Mouse (Mus musculus) hindbrain, embryonic 16.5 days (tissue): ENCODE data around the gene Faf1. TPM values are rescaled to one million over a fixed set of nuclear protein-coding genes. Genes with fewer than 3 reads are reported as not detected.

Experiments
- ATAC-seq: fragments of 200-750 bp; cut with Nextera tagmentation; 2 replicates; pipeline ENCODE4 v1.8.0; 2017; ENCODE audit warnings: moderate TSS enrichment, moderate library complexity
- H3K27ac ChIP-seq: fragments of 300-500 bp; sonication (generic); 2 replicates; pipeline ENCODE4 v1.5.1; 2014; ENCODE audit warnings: low read depth, mild to moderate bottlenecking, control low read depth, low read length, moderate library complexity
- H3K27me3 ChIP-seq: fragments of 300-500 bp; sonication (generic); replicated peaks from 2 replicates; pipeline ENCODE4 v1.6.1; 2014; ENCODE audit warnings: low read length; ENCODE audit not compliant: control insufficient read depth, insufficient read depth
- H3K36me3 ChIP-seq: fragments of 300-500 bp; sonication (generic); 2 replicates; pipeline ENCODE4 v1.6.1; 2014; ENCODE audit warnings: mild to moderate bottlenecking, low read length, moderate library complexity, mixed read lengths; ENCODE audit not compliant: control insufficient read depth, insufficient read depth
- H3K4me1 ChIP-seq: fragments of 300-500 bp; sonication (generic); 2 replicates; pipeline ENCODE4 v1.6.1; 2014; ENCODE audit warnings: low read depth, low read length; ENCODE audit not compliant: control insufficient read depth, insufficient read depth
- H3K4me2 ChIP-seq: fragments of 300-500 bp; sonication (generic); 2 replicates; pipeline ENCODE4 v1.6.1; 2014; ENCODE audit warnings: mild to moderate bottlenecking, low read length, control low read depth, moderate library complexity
- H3K4me3 ChIP-seq: fragments of 300-500 bp; sonication (generic); 2 replicates; pipeline ENCODE4 v1.5.1; 2014; ENCODE audit warnings: mild to moderate bottlenecking, low read length, control low read depth, moderate library complexity
- H3K9ac ChIP-seq: fragments of 300-500 bp; sonication (generic); 2 replicates; pipeline ENCODE4 v1.6.1; 2014; ENCODE audit warnings: low read depth, mild to moderate bottlenecking, control low read depth, low read length, moderate library complexity
- H3K9me3 ChIP-seq: fragments of 300-500 bp; sonication (generic); 2 replicates; pipeline ENCODE4 v1.6.1; 2014; ENCODE audit warnings: mild to moderate bottlenecking, low read length, moderate library complexity; ENCODE audit not compliant: control insufficient read depth
- WGBS: fragments of 180-500 bp; shearing (Covaris S2); extraction: QIAGEN DNeasy Blood & Tissue Kit; methylation state at CpG from one replicate; pipeline ENCODE4 v1.1.7; 2014; 5-methylcytosine and 5-hydroxymethylcytosine counted together
- polyA plus RNA-seq: library from polyadenylated mRNA; unstranded; fragments of >200 nt; fragmentation: Nextera tagmentation; extraction: Ambion mirVana; gene quantifications from 2 replicates; pipeline ENCODE4 v1.2.1, GENCODE M21; 2015

Gene Faf1
- polyA plus RNA-seq, 1 experiment from 2014 or later, result 25.0 TPM

DNA sequence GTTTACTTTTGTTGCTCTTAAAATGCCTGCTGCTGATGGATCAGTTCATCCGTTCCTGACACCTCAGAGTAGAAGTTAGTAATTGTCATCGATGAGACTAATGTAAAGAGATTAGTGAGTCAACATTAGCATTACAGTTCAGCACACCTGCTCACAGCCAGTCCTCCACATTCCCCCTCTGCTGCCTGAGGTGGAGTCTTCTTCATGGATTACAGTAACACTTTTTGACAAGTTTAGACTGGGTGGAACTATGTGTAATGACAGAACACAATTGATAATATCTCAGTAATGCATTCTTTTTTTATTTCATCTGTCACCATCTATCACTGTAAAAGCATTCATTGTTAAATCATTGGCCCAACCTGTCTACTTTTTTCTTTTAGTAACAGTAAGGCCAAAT is 224.7 kb downstream of the Faf1 start:
- Histone ChIP-seq H3K4me2 (no peak overlapping the region), H3K9me3 (no peaks in the 10 kb centered on the region), H3K27me3 (no peaks in the 10 kb centered on the region), H3K27ac (no peak overlapping the region), H3K9ac (no peak overlapping the region), H3K4me3 (no peak overlapping the region), H3K36me3 (no peaks in the 10 kb centered on the region), H3K4me1 (no peaks in the 10 kb centered on the region)
- WGBS, result 87% methylated on average over 2 of the region's 2 CpGs
- ATAC-seq, result no peak

DNA sequence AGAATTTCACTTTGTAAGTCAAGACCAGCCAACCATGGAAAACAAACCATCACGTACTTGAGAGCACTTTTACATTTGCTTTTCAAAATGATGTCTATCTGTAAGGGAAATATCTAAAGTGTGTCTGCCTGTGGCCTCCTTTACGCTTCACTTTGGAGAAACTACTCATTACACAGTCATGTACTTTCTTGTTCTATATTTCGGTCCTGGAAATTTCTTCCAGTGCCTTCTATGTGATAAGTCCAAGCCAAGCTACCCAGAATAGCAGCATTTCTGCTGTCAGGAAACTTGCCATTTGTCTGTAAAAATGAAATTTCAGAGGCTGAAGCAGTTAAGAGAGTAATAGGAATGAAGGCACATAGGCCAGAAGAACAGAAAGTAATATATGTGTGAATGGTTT is 228.1 kb downstream of the Faf1 start:
- Histone ChIP-seq H3K4me2 (no peak overlapping the region), H3K9me3 (no peaks in the 10 kb centered on the region), H3K4me1 (no peaks in the 10 kb centered on the region), H3K9ac (no peak overlapping the region), H3K4me3 (no peak overlapping the region), H3K27me3 (no peaks in the 10 kb centered on the region), H3K36me3 (no peaks in the 10 kb centered on the region), H3K27ac (no peak overlapping the region)
- 96% methylated on average over 3 of the region's 3 CpGs for WGBS
- ATAC-seq, result no peak

GRCm38 (mm10) chr4:109929058-109929457 is 252.7 kb downstream of the Faf1 start:
- Histone ChIP-seq H3K4me2 (no peak overlapping the region), H3K36me3 (no peaks in the 10 kb centered on the region; the same call in 1 of the 2 replicates), H3K4me1 (no peaks in the 10 kb centered on the region), H3K4me3 (no peak overlapping the region), H3K9me3 (no peaks in the 10 kb centered on the region), H3K9ac (no peak overlapping the region), H3K27ac (no peak overlapping the region), H3K27me3 (no peaks in the 10 kb centered on the region)
- WGBS, result 100% methylated on average over 1 of the region's 1 CpGs
- no peak for ATAC-seq

GRCm38 (mm10) chr4:109930445-109930844 is 254.1 kb downstream of the Faf1 start:
- Histone ChIP-seq H3K4me2 (no peak overlapping the region), H3K27ac (no peak overlapping the region), H3K9ac (no peak overlapping the region), H3K9me3 (no peaks in the 10 kb centered on the region), H3K4me3 (no peak overlapping the region), H3K4me1 (no peaks in the 10 kb centered on the region), H3K36me3 (peaks cover under 1% of the 10 kb centered on the region; the same call in 1 of the 2 replicates), H3K27me3 (no peaks in the 10 kb centered on the region)
- WGBS, result 100% methylated on average over 1 of the region's 1 CpGs
- no peak for ATAC-seq

DNA sequence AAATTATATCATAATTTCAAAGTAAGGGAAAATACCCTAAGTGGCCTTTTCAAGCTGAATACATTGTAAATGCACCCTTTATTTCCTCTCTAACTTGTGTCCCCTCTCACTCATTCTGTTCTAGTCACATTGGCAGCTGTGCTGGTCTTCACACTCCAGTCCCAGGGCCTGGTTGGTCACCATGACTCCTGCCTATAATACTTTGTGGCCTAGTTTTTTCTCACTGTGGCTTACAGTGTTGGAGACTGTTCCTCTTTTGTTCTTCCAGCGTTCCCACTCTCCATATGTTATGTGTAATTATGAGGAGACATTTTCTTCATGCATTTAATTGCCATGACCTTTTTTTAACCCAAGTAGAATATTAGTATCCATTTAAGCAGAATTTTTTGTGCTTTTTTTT is 254.5 kb downstream of the Faf1 start:
- Histone ChIP-seq H3K27me3 (no peaks in the 10 kb centered on the region), H3K4me2 (no peak overlapping the region), H3K4me1 (no peaks in the 10 kb centered on the region), H3K36me3 (peaks cover 3% of the 10 kb centered on the region), H3K9me3 (no peaks in the 10 kb centered on the region), H3K4me3 (no peak overlapping the region), H3K9ac (no peak overlapping the region), H3K27ac (no peak overlapping the region)
- ATAC-seq, result no peak
- 81% methylated on average over 1 of the region's 1 CpGs for WGBS

DNA sequence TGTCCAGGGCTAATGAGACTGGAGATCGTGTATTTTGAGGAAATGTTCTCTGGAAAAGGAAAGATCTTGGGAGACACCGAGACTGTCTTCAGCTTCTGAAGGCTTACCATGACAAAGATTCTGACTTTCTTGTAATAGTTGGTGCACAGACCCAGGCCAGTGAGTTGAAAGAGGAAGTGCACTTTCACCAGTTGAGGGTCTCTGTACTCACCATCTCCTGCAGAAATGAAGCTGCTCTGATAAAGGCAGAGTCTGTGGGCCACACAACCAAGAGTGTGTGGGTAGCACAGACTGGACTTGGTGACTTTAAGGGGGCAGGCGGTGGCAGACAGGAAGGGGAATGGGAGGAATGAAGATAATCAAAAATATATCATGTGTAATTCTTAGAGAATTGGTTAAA is 260.2 kb downstream of the Faf1 start:
- Histone ChIP-seq H3K4me1 (no peaks in the 10 kb centered on the region), H3K36me3 (peaks cover 3% of the 10 kb centered on the region; the same call in 1 of the 2 replicates)
- WGBS, result 95% methylated on average over 3 of the region's 3 CpGs

DNA sequence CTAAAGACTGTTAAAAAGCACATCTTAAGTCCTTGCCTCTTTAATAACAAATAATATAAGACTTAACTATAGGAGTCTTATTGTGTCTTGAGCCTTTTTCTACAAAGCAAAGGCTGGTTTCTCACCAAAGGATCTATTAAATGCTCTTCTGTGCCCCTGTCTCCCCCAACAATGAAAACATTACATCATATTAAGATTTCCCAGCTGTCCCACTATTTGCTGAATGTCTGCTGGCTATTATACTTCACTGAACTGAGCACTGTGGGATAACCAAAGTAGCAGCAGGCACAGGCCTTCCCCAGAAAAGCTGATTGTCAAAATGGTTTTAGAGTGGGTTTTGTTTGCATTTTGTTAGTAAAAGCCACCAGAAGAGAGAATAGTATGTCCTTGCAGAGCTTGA is 262.9 kb downstream of the Faf1 start:
- Histone ChIP-seq H3K4me2 (no peak overlapping the region), H3K27ac (no peak overlapping the region), H3K36me3 (peaks cover 3% of the 10 kb centered on the region; the same call in 1 of the 2 replicates)

More for the DNA sequence above, 260.2 kb downstream of the Faf1 start:
- H3K27ac ChIP-seq, result no peak overlapping the region
- ATAC-seq, result no peak
- H3K9ac ChIP-seq, result no peak overlapping the region
- no peak overlapping the region for H3K4me2 ChIP-seq
- no peak overlapping the region for H3K4me3 ChIP-seq
- no peaks in the 10 kb centered on the region for H3K9me3 ChIP-seq
- no peaks in the 10 kb centered on the region for H3K27me3 ChIP-seq

GRCm38 (mm10) chr4:109945554-109945953 is 269.2 kb downstream of the Faf1 start:
- Histone ChIP-seq H3K27me3 (no peaks in the 10 kb centered on the region), H3K4me2 (no peak overlapping the region), H3K4me1 (no peaks in the 10 kb centered on the region), H3K27ac (no peak overlapping the region), H3K9ac (no peak overlapping the region), H3K36me3 (no peaks in the 10 kb centered on the region), H3K9me3 (no peaks in the 10 kb centered on the region), H3K4me3 (no peak overlapping the region)
- no peak for ATAC-seq
- whole genome bisulfite sequencing, result 100% methylated on average over 1 of the region's 1 CpGs

More for the DNA sequence above, 262.9 kb downstream of the Faf1 start:
- no peaks in the 10 kb centered on the region for H3K27me3 ChIP-seq
- no peak overlapping the region for H3K9ac ChIP-seq
- no peaks in the 10 kb centered on the region for H3K9me3 ChIP-seq
- H3K4me3 ChIP-seq, result no peak overlapping the region
- no peak for ATAC-seq
- no peaks in the 10 kb centered on the region for H3K4me1 ChIP-seq

- Histone ChIP-seq H3K4me1 (no peaks in the 10 kb centered on the region), H3K27ac (no peak overlapping the region), H3K4me3 (no peak overlapping the region), H3K27me3 (no peaks in the 10 kb centered on the region), H3K9me3 (no peaks in the 10 kb centered on the region), H3K4me2 (no peak overlapping the region), H3K36me3 (no peaks in the 10 kb centered on the region), H3K9ac (no peak overlapping the region)
- WGBS, result 96% methylated on average over 3 of the region's 3 CpGs
- ATAC-seq, result no peak
Observed at GRCm38 (mm10) chr4:109949307-109949706, 272.9 kb downstream of the Faf1 start.

GRCm38 (mm10) chr4:109953509-109953908 is 277.1 kb downstream of the Faf1 start:
- WGBS, result 96% methylated on average over 1 of the region's 1 CpGs
- H3K27ac ChIP-seq, result no peak overlapping the region
- H3K4me1 ChIP-seq, result no peaks in the 10 kb centered on the region
- H3K4me2 ChIP-seq, result no peak overlapping the region
- no peak overlapping the region for H3K4me3 ChIP-seq
- no peaks in the 10 kb centered on the region for H3K9me3 ChIP-seq
- H3K36me3 ChIP-seq, result no peaks in the 10 kb centered on the region
- no peak for ATAC-seq
- no peak overlapping the region for H3K9ac ChIP-seq
- no peaks in the 10 kb centered on the region for H3K27me3 ChIP-seq
